Mouse (Mus musculus): ENCODE results near the gene Chil4. TPM values are rescaled to one million over a fixed set of nuclear protein-coding genes. Genes with fewer than 3 reads are reported as not detected.
A peak's percentile ranks its signal among the peaks of the same experiment; 100 is the strongest.
"Not testable (repeated sequence)": the region's sequence is repeated elsewhere in the genome, so short reads cannot be mapped to it uniquely, and the experiment has no call there.

Gene Chil4
- polyA plus RNA-seq (2016; fragmentation: Nextera tagmentation; extraction: Ambion mirVana): not detected in 2 replicates

GRCm38 (mm10) chr3:106219407-106219806, at the start of gene Chil4:
TSS of gene Chil4 (minus strand) at chr3:106219507.
- Histone ChIP-seq H3K9ac (no peak within 1 kb of the TSS), H3K4me3 (no peak within 1 kb of the TSS), H3K36me3 (no peaks in the 10 kb centered on the region), H3K9me3 (replicated peaks) (0 out of 2 replicates have a peak, but pooled peaks cover 9% of the 10 kb centered on the region), H3K27me3 (replicated peaks) (no peaks in the 10 kb centered on the region), H3K4me1 (no peaks in the 10 kb centered on the region), H3K27ac (no peak within 1 kb of the TSS), H3K4me2 (no peak within 1 kb of the TSS)
- no peak for ATAC-seq
- 75% methylated on average over 2 of the region's 2 CpGs for WGBS (ENCODE audit: insufficient replicate concordance)

DNA sequence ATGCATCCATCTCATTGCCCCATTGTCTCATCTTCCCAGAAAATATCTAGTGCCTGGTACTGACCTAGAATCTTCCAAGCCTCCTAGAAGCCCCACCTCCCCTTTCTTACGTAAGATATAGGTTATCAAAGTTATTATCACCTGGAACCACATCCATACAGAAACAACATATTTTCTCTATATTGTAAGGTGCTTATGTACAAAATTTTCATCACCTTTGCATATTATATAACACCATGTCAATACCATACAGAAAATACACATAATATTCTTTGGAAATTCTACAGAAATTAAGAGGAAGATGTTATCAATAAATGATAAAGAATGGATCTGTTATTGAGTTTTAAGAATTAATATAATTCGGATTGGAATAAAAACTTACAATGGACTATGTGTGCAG, 46.5 kb upstream of the Chil4 start:
- no peak for ATAC-seq
- WGBS (ENCODE audit: insufficient replicate concordance): 55% methylated on average over 2 of the region's 2 CpGs

DNA sequence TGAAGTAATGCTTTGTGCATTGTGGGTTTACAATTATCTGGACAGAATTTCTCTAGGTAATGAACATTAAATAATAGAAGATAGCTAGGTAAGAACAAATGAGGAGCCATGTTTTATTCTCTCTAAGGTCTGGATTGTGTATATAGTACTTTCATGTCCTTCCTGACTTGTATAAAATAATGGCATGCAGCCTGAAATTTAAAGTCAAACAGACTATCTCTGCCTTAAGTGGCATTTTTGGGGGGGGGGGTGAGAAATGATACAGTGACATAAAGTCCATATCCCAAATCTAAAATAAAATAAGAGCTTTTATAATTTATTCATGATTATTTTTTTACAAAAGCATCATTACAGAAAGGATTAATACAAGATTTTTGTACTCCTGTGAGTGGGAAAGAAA, 45.5 kb upstream of the Chil4 start:
- Histone ChIP-seq H3K4me3 (no peak overlapping the region), H3K4me2 (no peak overlapping the region), H3K27ac (no peak overlapping the region), H3K36me3 (no peaks in the 10 kb centered on the region), H3K9me3 (replicated peaks) (peaks cover 4% of the 10 kb centered on the region; the same call in 1 of the 2 replicates), H3K4me1 (no peaks in the 10 kb centered on the region), H3K27me3 (replicated peaks) (no peaks in the 10 kb centered on the region), H3K9ac (no peak overlapping the region)
- no peak for ATAC-seq

More for the DNA sequence above, 46.5 kb upstream of the Chil4 start:
- H3K27ac ChIP-seq: no peak overlapping the region
- no peak overlapping the region for H3K9ac ChIP-seq
- peaks cover 4% of the 10 kb centered on the region; the same call in 1 of the 2 replicates for H3K9me3 ChIP-seq (replicated peaks)
- H3K36me3 ChIP-seq: no peaks in the 10 kb centered on the region
- H3K4me1 ChIP-seq: no peaks in the 10 kb centered on the region
- no peak overlapping the region for H3K4me2 ChIP-seq
- H3K4me3 ChIP-seq: no peak overlapping the region
- H3K27me3 ChIP-seq (replicated peaks): no peaks in the 10 kb centered on the region

- not testable (repeated sequence) for ATAC-seq; H3K27me3 ChIP-seq (replicated peaks); H3K9ac ChIP-seq; H3K4me3 ChIP-seq; H3K36me3 ChIP-seq; H3K27ac ChIP-seq; H3K4me1 ChIP-seq; H3K4me2 ChIP-seq
- WGBS (ENCODE audit: insufficient replicate concordance): 74% methylated on average over 11 of the region's 11 CpGs
- H3K9me3 ChIP-seq (replicated peaks): peaks cover 34% of the 10 kb centered on the region
Observed at GRCm38 (mm10) chr3:106257076-106257475, 37.8 kb upstream of the Chil4 start.

GRCm38 (mm10) chr3:106252719-106253118, 33.4 kb upstream of the Chil4 start:
- ATAC-seq: no peak
- H3K27me3 ChIP-seq (replicated peaks): no peaks in the 10 kb centered on the region
- H3K4me1 ChIP-seq: no peaks in the 10 kb centered on the region
- peaks cover 55% of the 10 kb centered on the region for H3K9me3 ChIP-seq (replicated peaks)
- H3K4me2 ChIP-seq: no peak overlapping the region
- no peak overlapping the region for H3K9ac ChIP-seq
- no peak overlapping the region for H3K27ac ChIP-seq
- H3K4me3 ChIP-seq: no peak overlapping the region
- 61% methylated on average over 6 of the region's 6 CpGs for WGBS (ENCODE audit: insufficient replicate concordance)
- H3K36me3 ChIP-seq: no peaks in the 10 kb centered on the region

DNA sequence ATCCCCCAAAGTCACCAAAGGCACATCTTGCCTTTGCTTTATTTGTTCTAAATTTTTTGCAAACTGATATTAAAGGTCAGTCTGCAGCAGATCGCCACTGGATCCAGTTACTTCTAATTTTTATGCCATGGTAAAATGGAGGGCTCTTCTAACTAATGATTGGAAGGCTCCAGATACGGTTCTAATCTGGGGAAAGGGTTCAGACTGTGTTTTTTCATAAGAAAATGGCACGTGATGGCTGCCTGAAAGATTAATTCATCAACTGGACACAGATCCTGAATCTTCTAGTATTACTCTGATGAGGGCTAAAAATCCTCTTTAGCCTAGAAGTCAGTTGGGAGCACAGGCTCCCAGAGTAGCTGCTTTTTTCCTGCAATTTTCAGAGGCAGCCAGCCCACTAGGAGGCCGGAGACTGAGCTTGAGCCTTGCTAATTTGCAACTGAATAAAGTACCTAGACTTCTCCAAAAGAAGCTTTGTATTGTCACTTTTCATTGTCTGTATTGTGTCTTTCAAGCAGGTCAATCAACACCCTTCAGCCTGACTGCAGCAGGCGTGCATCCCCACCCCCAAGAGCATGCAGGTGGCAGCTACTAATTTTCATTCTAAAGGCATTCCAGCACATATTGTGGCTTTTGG, 31.6 kb upstream of the Chil4 start:
- not testable (repeated sequence) for H3K4me1 ChIP-seq; H3K36me3 ChIP-seq; ATAC-seq; H3K4me3 ChIP-seq; H3K27me3 ChIP-seq (replicated peaks); H3K9ac ChIP-seq; H3K27ac ChIP-seq; H3K4me2 ChIP-seq
- H3K9me3 ChIP-seq (replicated peaks): peaks cover 45% of the 10 kb centered on the region
- WGBS (ENCODE audit: insufficient replicate concordance): 49% methylated on average over 5 of the region's 5 CpGs

DNA sequence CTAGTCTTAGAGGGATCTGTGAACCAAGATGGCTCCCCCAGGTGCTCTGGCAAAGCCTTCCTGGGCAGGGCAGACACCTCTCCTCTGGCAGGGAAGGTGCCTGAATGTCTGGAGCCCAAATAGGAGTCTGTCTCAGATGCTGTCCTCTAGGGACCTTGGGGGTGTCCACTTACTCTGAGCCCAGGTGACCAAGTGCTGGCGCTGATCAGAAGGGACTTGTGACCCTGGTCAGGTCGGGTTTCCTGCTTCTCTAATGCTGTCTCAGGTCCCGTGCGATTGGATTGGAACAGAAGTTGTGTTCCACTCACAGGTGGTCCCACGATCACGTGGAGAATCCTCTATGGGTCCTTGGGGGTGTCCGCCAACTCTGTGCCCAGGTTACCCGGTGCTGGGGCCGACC, 28.1 kb upstream of the Chil4 start:
- not testable (repeated sequence) for H3K4me3 ChIP-seq; H3K9ac ChIP-seq; H3K27ac ChIP-seq; H3K4me2 ChIP-seq; H3K27me3 ChIP-seq (replicated peaks); H3K36me3 ChIP-seq; H3K4me1 ChIP-seq; ATAC-seq
- 72% methylated on average over 9 of the region's 9 CpGs for WGBS (ENCODE audit: insufficient replicate concordance)
- peaks cover 38% of the 10 kb centered on the region for H3K9me3 ChIP-seq (replicated peaks)

- H3K9ac ChIP-seq; ATAC-seq; H3K4me2 ChIP-seq; H3K36me3 ChIP-seq; H3K27ac ChIP-seq; H3K4me3 ChIP-seq; H3K4me1 ChIP-seq; H3K27me3 ChIP-seq (replicated peaks): not testable (repeated sequence)
- WGBS (ENCODE audit: insufficient replicate concordance): 49% methylated on average over 1 of the region's 1 CpGs
- peaks cover 26% of the 10 kb centered on the region for H3K9me3 ChIP-seq (replicated peaks)
Observed at GRCm38 (mm10) chr3:106240210-106240609, 20.9 kb upstream of the Chil4 start.

GRCm38 (mm10) chr3:106239196-106239791, 20.0 kb upstream of the Chil4 start:
- no peak overlapping the region for H3K27ac ChIP-seq
- H3K4me1 ChIP-seq: no peaks in the 10 kb centered on the region
- 72% methylated on average over 5 of the region's 5 CpGs for WGBS (ENCODE audit: insufficient replicate concordance)
- no peak overlapping the region for H3K4me3 ChIP-seq
- ATAC-seq: 0 out of 2 replicates have a peak, but pooled peaks have one; percentile 30
- peaks cover 26% of the 10 kb centered on the region for H3K9me3 ChIP-seq (replicated peaks)
- H3K4me2 ChIP-seq: no peak overlapping the region
- H3K27me3 ChIP-seq (replicated peaks): no peaks in the 10 kb centered on the region
- no peaks in the 10 kb centered on the region for H3K36me3 ChIP-seq
- H3K9ac ChIP-seq: no peak overlapping the region

DNA sequence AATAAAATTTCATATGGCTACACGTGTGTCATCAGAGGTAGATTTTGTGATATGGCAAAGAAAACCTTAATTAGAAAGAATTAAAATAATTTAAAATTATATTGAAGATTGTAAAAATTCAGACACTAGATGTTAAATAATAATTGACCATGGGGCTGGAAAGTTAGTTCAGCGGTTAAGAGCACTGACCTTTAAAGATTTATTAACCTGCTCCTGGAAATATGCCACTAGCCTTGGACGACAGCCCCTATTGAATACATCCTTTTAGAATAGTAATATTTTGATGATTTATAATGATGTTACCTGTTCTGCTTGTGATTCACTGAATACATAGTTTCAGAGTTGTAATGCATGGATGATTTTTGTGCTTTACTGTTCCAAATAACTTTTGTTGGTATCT, 4.1 kb upstream of the Chil4 start:
- H3K9me3 ChIP-seq (replicated peaks); H3K4me2 ChIP-seq; H3K4me3 ChIP-seq; H3K27ac ChIP-seq; ATAC-seq; H3K4me1 ChIP-seq; H3K27me3 ChIP-seq (replicated peaks); H3K9ac ChIP-seq; H3K36me3 ChIP-seq: not testable (repeated sequence)
- WGBS (ENCODE audit: insufficient replicate concordance): 48% methylated on average over 3 of the region's 3 CpGs

- no peaks in the 10 kb centered on the region for H3K36me3 ChIP-seq
- H3K4me2 ChIP-seq: no peak overlapping the region
- no peaks in the 10 kb centered on the region for H3K4me1 ChIP-seq
- H3K9me3 ChIP-seq (replicated peaks): peaks cover 14% of the 10 kb centered on the region; the same call in 1 of the 2 replicates
- H3K27ac ChIP-seq: no peak overlapping the region
- ATAC-seq: no peak
- 73% methylated on average over 1 of the region's 1 CpGs for WGBS (ENCODE audit: insufficient replicate concordance)
- no peak overlapping the region for H3K4me3 ChIP-seq
- H3K9ac ChIP-seq: no peak overlapping the region
- no peaks in the 10 kb centered on the region for H3K27me3 ChIP-seq (replicated peaks)
Observed at GRCm38 (mm10) chr3:106221625-106222265, 2.4 kb upstream of the Chil4 start.

GRCm38 (mm10) chr3:106218284-106218954, 888 bp downstream of the Chil4 start:
- 54% methylated on average over 4 of the region's 4 CpGs for WGBS (ENCODE audit: insufficient replicate concordance)
- 0 out of 2 replicates have a peak, but pooled peaks cover 12% of the 10 kb centered on the region for H3K9me3 ChIP-seq (replicated peaks)
- not testable (repeated sequence) for ATAC-seq; H3K27me3 ChIP-seq (replicated peaks); H3K4me3 ChIP-seq; H3K4me1 ChIP-seq; H3K36me3 ChIP-seq; H3K4me2 ChIP-seq; H3K27ac ChIP-seq; H3K9ac ChIP-seq
